Mouse (Mus musculus): ENCODE results near the gene Misp.

- TF ChIP-seq CTCF (conservative IDR thresholded peaks at IDR 0.05; ENCODE audit: insufficient read depth, insufficient read length, low read depth, low read length): peak; percentile 55; the same call in 1 of the 2 replicates
- TF ChIP-seq POLR2A (IDR thresholded peaks at IDR 0.05; ENCODE audit: low read depth, low read length): no peak
These were observed 37.7 kb upstream of the Misp start for GRCm38 (mm10) chr10:79783050-79783449.

Data from kidney, adult 2 months (tissue).